Mouse (Mus musculus): ENCODE data around the gene Hipk3. TPM values are rescaled to one million over a fixed set of nuclear protein-coding genes. Genes with fewer than 3 reads are reported as not detected.
A peak's percentile ranks its signal among the peaks of the same experiment; 100 is the strongest.

Hipk3 gene
- polyA plus RNA-seq (2014; fragmentation: Nextera tagmentation; extraction: Ambion mirVana) = 13.5 and 14.2 TPM in 2 replicates

DNA sequence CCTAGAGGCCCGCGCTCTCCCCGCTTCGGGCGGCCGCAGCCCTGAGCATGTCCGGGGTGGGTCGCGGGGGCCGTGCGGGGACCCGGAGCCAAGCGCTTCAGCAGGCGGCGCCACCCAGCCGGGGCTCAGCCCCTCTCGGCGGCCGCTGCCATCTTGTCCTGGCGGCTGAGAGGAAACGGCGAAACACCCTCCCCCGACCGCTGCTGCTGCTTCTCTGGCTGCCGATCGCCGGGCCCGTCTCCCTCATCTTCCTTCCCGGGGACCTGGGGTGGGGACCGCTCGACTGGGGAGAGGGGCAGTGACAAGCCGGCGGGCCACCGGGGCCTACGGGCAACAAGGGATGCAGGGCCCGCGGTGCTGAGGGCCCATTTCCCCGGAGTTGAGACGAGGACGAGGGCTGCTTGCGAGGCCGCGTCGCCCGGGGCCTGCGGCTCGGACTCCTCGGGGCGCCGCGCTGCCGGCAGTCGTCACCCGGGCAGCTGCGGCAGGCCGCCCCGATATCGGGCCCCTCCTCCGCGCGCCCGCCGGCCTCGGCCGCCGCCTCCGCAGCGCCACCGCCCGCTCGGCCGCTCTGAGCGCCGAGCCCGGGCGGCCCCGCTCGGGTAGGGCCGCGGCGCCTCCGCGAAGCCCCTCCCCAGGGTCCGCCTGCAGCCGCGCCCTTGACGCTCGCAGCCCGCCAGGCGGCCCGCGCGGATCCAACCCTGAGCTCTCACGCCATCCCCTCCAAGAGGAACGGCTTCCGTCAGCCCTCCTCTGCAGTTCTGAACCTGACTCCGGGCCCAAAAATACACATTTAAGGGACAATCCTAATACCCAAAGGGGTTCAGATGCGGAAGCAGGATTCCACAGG lies at the start of gene Hipk3:
TSS of gene Hipk3 (minus strand) at position 496 of the 850 bp plus-strand sequence.
- WGBS = under 1% methylated on average over 74 of the region's 98 CpGs
- DNase-seq (ENCODE audit: low spot score) = peak; percentile 80
- Histone ChIP-seq H3K4me2 (ENCODE audit: low read depth, severe bottlenecking) (peak within 1 kb of the TSS; percentile 73), H3K36me3 (ENCODE audit: control insufficient read depth, insufficient read depth, low read length) (no peaks in the 10 kb centered on the region), H3K9ac (ENCODE audit: low read length) (peak within 1 kb of the TSS; percentile 97), H3K9me3 (ENCODE audit: control insufficient read depth, low read length) (no peaks in the 10 kb centered on the region), H3K4me1 (ENCODE audit: control insufficient read depth, insufficient read depth, low read length) (no peaks in the 10 kb centered on the region), H3K4me3 (ENCODE audit: low read depth, low read length) (peak within 1 kb of the TSS; percentile 62), H3K27ac (replicated peaks; ENCODE audit: low read depth, low read length) (peak within 1 kb of the TSS; percentile 96), H3K27me3 (ENCODE audit: control insufficient read depth, insufficient read depth, low read length) (no peaks in the 10 kb centered on the region)
- peak; percentile 90 for ATAC-seq (ENCODE audit: insufficient number of reproducible peaks, low FRiP score, low TSS enrichment, low read depth)

- H3K36me3 ChIP-seq (ENCODE audit: control insufficient read depth, insufficient read depth, low read length) = no peaks in the 10 kb centered on the region
- H3K27ac ChIP-seq (replicated peaks; ENCODE audit: low read depth, low read length) = no peak overlapping the region
- no peak overlapping the region for H3K4me3 ChIP-seq (ENCODE audit: low read depth, low read length)
- no peak overlapping the region for H3K4me2 ChIP-seq (ENCODE audit: low read depth, severe bottlenecking)
- ATAC-seq (ENCODE audit: insufficient number of reproducible peaks, low FRiP score, low TSS enrichment, low read depth) (no peak), DNase-seq (ENCODE audit: low spot score) (no peak)
- no peaks in the 10 kb centered on the region for H3K4me1 ChIP-seq (ENCODE audit: control insufficient read depth, insufficient read depth, low read length)
- H3K9ac ChIP-seq (ENCODE audit: low read length) = no peak overlapping the region
- H3K27me3 ChIP-seq (ENCODE audit: control insufficient read depth, insufficient read depth, low read length) = no peaks in the 10 kb centered on the region
- WGBS = 58% methylated on average over 2 of the region's 2 CpGs
- H3K9me3 ChIP-seq (ENCODE audit: control insufficient read depth, low read length) = no peaks in the 10 kb centered on the region
Observed at GRCm38 (mm10) chr2:104540286-104540685, 46.0 kb upstream of the Hipk3 start.

DNA sequence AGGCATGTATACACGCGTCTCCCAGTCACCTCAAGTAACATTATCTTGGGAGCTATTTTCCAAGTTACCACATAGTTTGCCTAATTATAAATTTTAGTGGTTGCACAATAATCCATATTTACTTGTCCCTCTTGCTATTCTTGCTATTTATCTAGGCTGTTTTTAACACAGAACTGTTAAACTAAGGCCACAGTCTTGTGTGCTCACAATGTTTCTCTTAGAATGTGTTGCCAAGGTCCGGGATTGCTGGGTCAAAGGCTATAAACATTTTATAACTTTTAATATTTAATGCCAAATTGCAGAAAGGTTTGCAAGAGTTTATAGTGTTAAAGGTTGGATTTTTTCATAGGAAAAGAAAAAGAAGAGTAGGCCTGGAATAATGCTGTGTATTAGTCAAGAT lies 40.5 kb upstream of the Hipk3 start:
- Histone ChIP-seq H3K27me3 (ENCODE audit: control insufficient read depth, insufficient read depth, low read length) (no peaks in the 10 kb centered on the region), H3K4me2 (ENCODE audit: low read depth, severe bottlenecking) (no peak overlapping the region), H3K4me3 (ENCODE audit: low read depth, low read length) (no peak overlapping the region), H3K4me1 (ENCODE audit: control insufficient read depth, insufficient read depth, low read length) (no peaks in the 10 kb centered on the region), H3K36me3 (ENCODE audit: control insufficient read depth, insufficient read depth, low read length) (no peaks in the 10 kb centered on the region), H3K9ac (ENCODE audit: low read length) (no peak overlapping the region), H3K27ac (replicated peaks; ENCODE audit: low read depth, low read length) (no peak overlapping the region), H3K9me3 (ENCODE audit: control insufficient read depth, low read length) (no peaks in the 10 kb centered on the region)
- 92% methylated on average over 3 of the region's 3 CpGs for WGBS
- no peak for ATAC-seq (ENCODE audit: insufficient number of reproducible peaks, low FRiP score, low TSS enrichment, low read depth)
- no peak for DNase-seq (ENCODE audit: low spot score)

- DNase-seq (ENCODE audit: low spot score) (no peak), ATAC-seq (ENCODE audit: insufficient number of reproducible peaks, low FRiP score, low TSS enrichment, low read depth) (no peak)
- Histone ChIP-seq H3K36me3 (ENCODE audit: control insufficient read depth, insufficient read depth, low read length) (no peaks in the 10 kb centered on the region), H3K4me1 (ENCODE audit: control insufficient read depth, insufficient read depth, low read length) (no peaks in the 10 kb centered on the region), H3K4me3 (ENCODE audit: low read depth, low read length) (no peak overlapping the region), H3K9me3 (ENCODE audit: control insufficient read depth, low read length) (no peaks in the 10 kb centered on the region), H3K27me3 (ENCODE audit: control insufficient read depth, insufficient read depth, low read length) (no peaks in the 10 kb centered on the region), H3K4me2 (ENCODE audit: low read depth, severe bottlenecking) (no peak overlapping the region), H3K27ac (replicated peaks; ENCODE audit: low read depth, low read length) (no peak overlapping the region), H3K9ac (ENCODE audit: low read length) (no peak overlapping the region)
- WGBS = 81% methylated on average over 1 of the region's 1 CpGs
Observed at GRCm38 (mm10) chr2:104532548-104532947, 38.3 kb upstream of the Hipk3 start.

DNA sequence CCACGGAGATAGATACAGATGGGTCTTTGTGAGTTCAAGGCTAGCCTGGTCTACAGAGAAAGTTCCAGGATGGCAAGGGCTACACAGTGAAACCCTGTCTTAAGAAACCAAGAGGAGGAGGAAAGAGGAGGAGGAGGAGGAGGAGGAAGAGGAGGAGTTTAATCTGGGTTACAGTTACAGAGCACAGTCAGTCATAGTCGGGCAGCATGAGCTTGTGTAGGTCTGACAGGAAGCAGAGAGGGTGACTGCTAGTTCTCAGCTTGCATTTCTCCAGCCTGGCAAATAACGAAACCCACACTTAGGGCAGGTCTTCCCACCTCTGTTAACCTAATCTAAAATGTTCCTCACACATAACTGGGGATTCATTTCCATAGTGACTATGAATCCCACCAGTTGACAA lies 32.3 kb upstream of the Hipk3 start:
- 78% methylated on average over 3 of the region's 3 CpGs for WGBS

GRCm38 (mm10) chr2:104525506-104525905 lies 31.3 kb upstream of the Hipk3 start:
- H3K4me3 ChIP-seq (ENCODE audit: low read depth, low read length) = no peak overlapping the region
- H3K4me1 ChIP-seq (ENCODE audit: control insufficient read depth, insufficient read depth, low read length) = no peaks in the 10 kb centered on the region
- no peak overlapping the region for H3K4me2 ChIP-seq (ENCODE audit: low read depth, severe bottlenecking)
- ATAC-seq (ENCODE audit: insufficient number of reproducible peaks, low FRiP score, low TSS enrichment, low read depth) (no peak), DNase-seq (ENCODE audit: low spot score) (no peak)
- 50% methylated on average over 5 of the region's 5 CpGs for WGBS
- no peaks in the 10 kb centered on the region for H3K36me3 ChIP-seq (ENCODE audit: control insufficient read depth, insufficient read depth, low read length)
- no peaks in the 10 kb centered on the region for H3K27me3 ChIP-seq (ENCODE audit: control insufficient read depth, insufficient read depth, low read length)
- H3K27ac ChIP-seq (replicated peaks; ENCODE audit: low read depth, low read length) = no peak overlapping the region
- no peak overlapping the region for H3K9ac ChIP-seq (ENCODE audit: low read length)
- H3K9me3 ChIP-seq (ENCODE audit: control insufficient read depth, low read length) = no peaks in the 10 kb centered on the region

More for the DNA sequence above, 32.3 kb upstream of the Hipk3 start:
- Histone ChIP-seq H3K27me3 (ENCODE audit: control insufficient read depth, insufficient read depth, low read length) (no peaks in the 10 kb centered on the region), H3K4me1 (ENCODE audit: control insufficient read depth, insufficient read depth, low read length) (no peaks in the 10 kb centered on the region), H3K9me3 (ENCODE audit: control insufficient read depth, low read length) (no peaks in the 10 kb centered on the region), H3K9ac (ENCODE audit: low read length) (no peak overlapping the region), H3K4me3 (ENCODE audit: low read depth, low read length) (no peak overlapping the region), H3K4me2 (ENCODE audit: low read depth, severe bottlenecking) (no peak overlapping the region), H3K27ac (replicated peaks; ENCODE audit: low read depth, low read length) (no peak overlapping the region), H3K36me3 (ENCODE audit: control insufficient read depth, insufficient read depth, low read length) (no peaks in the 10 kb centered on the region)
- ATAC-seq (ENCODE audit: insufficient number of reproducible peaks, low FRiP score, low TSS enrichment, low read depth) (no peak), DNase-seq (ENCODE audit: low spot score) (no peak)

GRCm38 (mm10) chr2:104511622-104512021 lies 17.4 kb upstream of the Hipk3 start:
- no peak for ATAC-seq (ENCODE audit: insufficient number of reproducible peaks, low FRiP score, low TSS enrichment, low read depth)
- H3K9me3 ChIP-seq (ENCODE audit: control insufficient read depth, low read length) = no peaks in the 10 kb centered on the region
- H3K4me2 ChIP-seq (ENCODE audit: low read depth, severe bottlenecking) = no peak overlapping the region
- H3K27ac ChIP-seq (replicated peaks; ENCODE audit: low read depth, low read length) = no peak overlapping the region
- WGBS = 85% methylated on average over 8 of the region's 8 CpGs
- no peaks in the 10 kb centered on the region for H3K36me3 ChIP-seq (ENCODE audit: control insufficient read depth, insufficient read depth, low read length)
- H3K27me3 ChIP-seq (ENCODE audit: control insufficient read depth, insufficient read depth, low read length) = no peaks in the 10 kb centered on the region
- no peak overlapping the region for H3K9ac ChIP-seq (ENCODE audit: low read length)
- H3K4me1 ChIP-seq (ENCODE audit: control insufficient read depth, insufficient read depth, low read length) = no peaks in the 10 kb centered on the region
- H3K4me3 ChIP-seq (ENCODE audit: low read depth, low read length) = no peak overlapping the region
- no peak for DNase-seq (ENCODE audit: low spot score)

DNA sequence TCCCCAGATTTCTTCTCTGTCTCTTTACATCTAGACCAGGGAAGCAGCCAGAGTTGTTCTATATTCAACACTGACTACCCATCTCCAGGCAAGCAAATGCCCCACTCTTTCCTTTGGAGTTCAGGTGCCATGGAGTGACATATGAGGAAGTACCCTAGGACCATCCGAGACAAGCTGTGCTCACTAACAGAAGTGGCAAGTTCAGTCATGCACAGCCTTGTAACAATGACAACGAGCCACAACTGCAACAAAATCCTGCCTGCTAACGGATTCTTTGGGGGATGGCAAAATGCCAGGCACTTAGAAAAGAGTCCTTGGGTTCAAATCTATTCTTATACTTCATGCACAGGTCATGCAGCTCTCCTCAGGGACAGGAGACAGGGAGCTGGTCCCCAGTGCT lies 8.1 kb upstream of the Hipk3 start:
- Histone ChIP-seq H3K4me3 (ENCODE audit: low read depth, low read length) (no peak overlapping the region), H3K36me3 (ENCODE audit: control insufficient read depth, insufficient read depth, low read length) (no peaks in the 10 kb centered on the region), H3K27me3 (ENCODE audit: control insufficient read depth, insufficient read depth, low read length) (no peaks in the 10 kb centered on the region), H3K9ac (ENCODE audit: low read length) (no peak overlapping the region), H3K4me2 (ENCODE audit: low read depth, severe bottlenecking) (no peak overlapping the region), H3K9me3 (ENCODE audit: control insufficient read depth, low read length) (no peaks in the 10 kb centered on the region), H3K4me1 (ENCODE audit: control insufficient read depth, insufficient read depth, low read length) (no peaks in the 10 kb centered on the region), H3K27ac (replicated peaks; ENCODE audit: low read depth, low read length) (no peak overlapping the region)
- DNase-seq (ENCODE audit: low spot score) = no peak
- whole genome bisulfite sequencing = 83% methylated on average over 3 of the region's 3 CpGs
- no peak for ATAC-seq (ENCODE audit: insufficient number of reproducible peaks, low FRiP score, low TSS enrichment, low read depth)
